Mouse (Mus musculus) liver, postnatal 0 days (tissue): ENCODE data around the gene Tbc1d8.

Experiments
- CTCF ChIP-seq: sonication (generic); IDR thresholded peaks from 2 replicates; pipeline ENCODE4 v1.5.1; 2016; ENCODE audit warnings: antibody characterized with exemption, low read depth
- EP300 ChIP-seq: IDR thresholded peaks from 2 replicates; pipeline ENCODE4 v1.6.1; 2016; ENCODE audit warnings: antibody characterized with exemption, low read depth, mild to moderate bottlenecking

- no peak for TF ChIP-seq EP300
- no peak for TF ChIP-seq CTCF
These were observed 14.6 kb upstream of the Tbc1d8 start for GRCm38 (mm10) chr1:39493165-39493564.
